Mouse (Mus musculus) kidney, adult 11 months (tissue): ENCODE measurements around the gene Rxrb.
"Not testable (repeated sequence)": the region's sequence is repeated elsewhere in the genome, so short reads cannot be mapped to it uniquely, and the experiment has no call there.

Experiments
- DNase-seq: peaks from one replicate; pipeline ENCODE4 v3.0.0; 2022

Rxrb gene

DNA sequence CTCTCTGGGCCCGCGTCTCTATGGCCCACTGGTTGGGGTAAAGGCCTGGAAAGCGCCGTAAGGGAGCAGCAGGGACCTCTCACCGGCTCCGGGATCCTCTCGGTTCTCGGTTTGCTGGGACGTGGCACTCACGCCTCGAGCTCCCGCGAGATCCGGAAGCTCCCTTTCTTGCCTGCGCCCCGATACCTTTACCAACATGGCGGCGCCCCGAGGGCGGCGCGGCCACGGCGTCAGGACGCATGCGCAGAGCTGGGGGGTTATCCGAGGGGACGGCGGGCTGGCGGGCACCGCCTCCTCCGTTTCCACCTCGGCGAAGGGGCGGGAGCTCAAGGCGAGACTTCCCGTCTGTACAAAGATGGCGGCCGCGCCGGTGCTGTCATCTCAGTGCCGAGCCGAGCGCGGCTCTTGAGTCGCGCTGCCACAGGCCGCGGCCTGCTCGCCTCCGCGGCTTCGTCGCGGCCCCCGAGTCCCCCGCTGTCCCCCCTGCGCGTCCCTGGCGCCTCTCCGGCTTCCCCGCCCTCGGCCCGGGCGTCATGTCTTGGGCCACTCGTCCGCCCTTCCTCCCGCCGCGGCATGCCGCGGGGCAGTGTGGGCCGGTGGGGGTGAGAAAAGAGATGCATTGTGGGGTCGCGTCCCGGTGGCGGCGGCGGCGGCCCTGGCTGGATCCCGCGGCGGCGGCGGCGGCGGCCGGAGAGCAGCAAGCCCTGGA lies at the start of gene Rxrb, which contains the start of gene Slc39a7:
Gene Rxrb, plus strand, starts transcription at position 348 of the 709 bp plus-strand sequence.
Gene Slc39a7, minus strand, starts transcription at position 218 of the 709 bp plus-strand sequence.
- DNase-seq = peak; percentile 98

DNA sequence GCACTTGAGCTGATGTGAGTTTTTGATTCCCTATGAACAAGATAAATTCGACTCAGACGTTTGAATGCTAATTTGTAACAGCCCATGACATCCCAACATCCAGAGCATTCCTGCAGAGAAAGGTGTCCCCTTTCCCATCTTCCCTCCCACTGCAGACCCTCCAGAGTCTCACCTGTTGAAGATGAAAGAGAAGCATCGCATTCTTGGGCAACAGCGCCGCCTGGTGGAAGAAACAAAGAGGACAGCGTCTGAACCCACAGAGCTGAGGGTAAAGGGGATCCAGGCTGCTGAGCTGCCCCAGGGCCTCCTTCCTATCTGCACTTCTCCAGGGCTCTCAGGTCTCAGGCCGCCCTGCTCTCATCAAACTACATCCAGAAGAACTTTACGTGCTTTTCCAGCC lies 49.5 kb upstream of the Rxrb start:
- DNase-seq = not testable (repeated sequence)

DNA sequence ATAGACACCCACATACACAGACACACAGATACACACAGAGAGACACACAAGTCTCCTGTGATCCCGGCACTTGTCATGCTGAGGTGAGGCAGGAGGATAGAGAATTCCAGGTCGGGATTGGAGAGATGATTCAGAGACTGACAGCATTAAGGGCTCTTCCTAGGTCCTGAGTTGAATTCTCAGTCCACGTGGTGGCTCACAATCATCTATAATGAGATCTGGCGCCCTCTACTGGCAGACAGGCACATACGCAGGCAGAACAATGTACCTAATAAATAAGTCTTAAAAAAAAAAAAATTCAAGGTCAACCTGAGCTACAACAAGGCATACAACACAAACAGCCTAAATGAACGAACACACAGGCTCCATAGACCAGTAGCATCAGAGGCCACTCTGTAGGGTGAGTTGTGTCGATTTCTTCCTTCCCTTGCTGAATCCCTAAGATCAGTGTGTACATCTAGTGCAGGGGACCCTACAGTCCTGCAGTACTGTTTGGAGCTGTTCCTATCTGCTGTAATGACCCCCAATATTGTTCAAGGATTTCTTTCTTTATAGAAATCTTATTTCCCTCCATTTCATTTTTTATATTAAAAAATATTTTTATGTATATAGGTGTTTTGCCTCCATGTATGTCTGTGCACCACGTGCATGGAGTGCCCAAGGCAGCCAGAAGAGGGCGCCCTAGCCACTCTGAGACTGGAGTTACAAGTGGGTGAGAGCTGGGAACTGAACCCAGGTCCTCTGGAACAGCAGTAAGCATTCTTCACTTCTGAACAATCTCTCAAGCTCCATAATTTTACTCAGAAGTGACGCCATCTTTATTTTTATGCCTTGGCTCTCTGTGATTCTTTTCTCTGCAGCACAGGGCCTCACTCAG lies 39.6 kb upstream of the Rxrb start:
- no peak for DNase-seq

DNA sequence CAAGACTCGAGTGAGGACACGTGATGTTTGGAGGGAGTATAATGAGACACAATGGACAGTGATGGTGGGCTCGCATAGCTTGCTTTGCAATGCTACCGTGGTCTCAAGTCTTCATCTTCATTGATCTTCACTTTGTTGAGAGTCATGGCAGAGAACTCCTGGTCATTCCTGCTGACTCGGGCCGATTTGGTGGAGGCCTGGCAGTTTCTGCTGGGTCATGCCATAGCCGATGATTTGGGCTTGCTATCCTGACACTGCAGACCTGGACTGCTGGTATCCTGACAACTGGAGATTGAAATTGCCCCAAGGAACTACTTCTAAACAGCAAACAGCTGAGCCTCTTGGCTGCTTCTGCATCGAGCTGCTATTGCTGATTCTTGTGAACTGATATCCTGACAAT lies 36.7 kb upstream of the Rxrb start:
- no peak for DNase-seq

DNA sequence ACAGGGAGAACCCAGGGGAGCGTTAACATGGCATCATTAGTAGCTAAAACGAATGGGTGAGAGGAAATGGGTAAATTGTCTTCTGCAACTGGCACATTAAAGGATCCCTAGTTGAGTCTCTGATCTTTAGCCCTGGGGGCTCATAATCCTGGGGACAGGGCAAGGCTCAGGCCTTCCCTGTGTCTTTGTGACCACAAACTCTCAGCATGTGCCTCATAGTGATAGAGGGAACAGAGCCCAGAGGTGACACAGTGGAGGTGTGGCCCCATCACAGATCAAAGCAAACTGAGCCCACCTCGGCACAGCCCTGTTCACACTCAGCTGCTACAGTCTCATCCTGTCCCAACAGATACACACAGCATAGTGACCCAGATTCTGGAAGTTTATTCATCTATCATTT lies 36.0 kb upstream of the Rxrb start:
- no peak for DNase-seq

DNA sequence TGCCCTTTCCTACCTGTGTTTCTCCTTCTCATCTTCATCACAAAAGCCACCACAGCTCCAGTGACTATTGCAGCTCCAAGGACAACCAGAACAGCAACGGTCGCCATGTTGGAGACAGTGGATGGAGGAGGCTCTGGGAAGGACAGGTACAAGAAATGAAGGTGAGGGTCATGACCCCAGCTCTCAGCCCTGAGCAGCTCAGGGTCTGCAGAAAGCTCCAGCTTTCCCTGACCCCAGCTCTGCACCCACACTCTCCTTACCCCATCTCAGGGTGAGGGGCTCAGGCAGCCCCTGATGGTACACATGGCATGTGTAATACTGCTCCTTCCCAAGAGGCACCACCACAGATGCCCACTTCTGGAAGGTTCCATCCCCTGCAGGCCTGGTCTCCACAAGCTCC lies 34.6 kb upstream of the Rxrb start:
- not testable (repeated sequence) for DNase-seq

DNA sequence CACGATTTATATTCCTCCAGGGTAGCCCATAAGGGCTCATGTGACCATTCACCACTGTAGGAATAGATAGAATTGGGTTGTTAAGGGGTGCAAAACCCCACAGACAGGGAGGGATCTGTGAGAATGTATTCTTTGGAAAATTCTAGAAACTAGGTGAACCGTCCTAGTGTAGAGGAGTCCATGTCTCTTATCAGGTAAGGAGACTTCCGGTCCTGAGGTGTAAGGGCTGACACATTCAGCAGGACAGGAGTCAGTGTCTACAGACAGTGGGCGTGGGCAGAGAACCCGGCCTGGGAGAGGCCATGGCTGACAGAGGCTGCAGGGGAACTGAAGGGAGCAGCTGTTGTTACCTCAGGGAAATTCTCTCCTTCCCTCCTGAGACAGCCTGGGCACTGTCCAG lies 32.9 kb upstream of the Rxrb start:
- DNase-seq = not testable (repeated sequence)

DNA sequence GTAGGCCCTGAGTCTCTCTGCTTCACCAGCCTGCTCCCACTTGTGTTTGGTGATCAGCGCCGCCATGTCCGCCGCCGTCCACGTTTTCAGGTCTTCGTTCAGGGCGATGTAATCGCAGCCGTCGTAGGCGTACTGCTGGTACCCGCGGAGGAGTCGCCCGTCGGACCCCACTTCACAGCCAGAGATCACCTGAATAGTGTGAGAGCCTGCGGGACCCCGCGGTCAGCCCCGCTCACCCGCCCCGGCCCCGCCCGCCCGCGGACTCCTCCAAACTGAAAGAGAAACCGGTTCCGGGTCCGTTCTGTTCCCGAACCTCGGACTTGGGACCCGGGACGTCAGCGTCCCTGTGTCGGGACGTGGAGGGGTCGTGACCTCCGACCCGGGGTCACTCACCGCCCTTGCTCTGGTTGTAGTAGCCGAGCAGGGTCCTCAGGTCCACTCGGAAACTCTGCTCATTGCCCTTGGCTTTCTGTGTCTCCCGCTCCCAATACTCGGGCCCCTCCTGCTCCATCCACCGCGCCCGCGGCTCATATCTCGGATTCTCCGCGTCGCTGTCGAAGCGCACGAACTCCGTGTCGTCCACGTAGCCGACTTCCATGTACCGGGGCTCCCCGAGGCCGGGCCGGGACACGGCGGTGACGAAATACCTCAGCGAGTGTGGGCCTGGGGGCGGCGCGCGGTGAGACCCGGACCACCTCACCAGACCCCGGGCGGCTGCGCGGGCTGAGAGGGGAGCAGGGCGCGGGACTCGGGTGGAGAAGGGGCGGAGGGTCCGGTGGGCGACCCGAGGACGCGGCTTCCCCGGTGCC lies 32.1 kb upstream of the Rxrb start:
- DNase-seq = peak; percentile 29

DNA sequence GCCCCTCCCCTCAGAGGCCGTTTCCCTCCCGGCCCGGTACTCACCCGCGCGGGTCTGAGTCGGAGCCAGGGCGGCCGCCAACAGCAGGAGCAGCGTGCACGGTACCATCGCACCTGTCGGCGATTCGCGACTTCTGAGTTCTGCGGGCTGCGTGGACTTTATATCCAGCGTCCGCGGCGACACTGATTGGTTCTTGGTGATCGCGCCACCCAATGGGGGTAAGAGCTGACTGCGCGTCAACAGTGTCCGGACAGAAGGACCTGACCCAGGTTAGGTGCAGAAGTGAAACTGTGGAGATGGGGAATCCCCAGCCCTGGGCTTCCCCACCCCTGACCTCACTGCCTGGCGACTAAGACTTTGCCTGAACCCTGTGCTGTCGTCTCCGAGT lies 31.5 kb upstream of the Rxrb start, which contains the start of gene H2-K1:
Gene H2-K1, minus strand, starts transcription at position 198 of the 388 bp plus-strand sequence.
- DNase-seq = peak; percentile 95

DNA sequence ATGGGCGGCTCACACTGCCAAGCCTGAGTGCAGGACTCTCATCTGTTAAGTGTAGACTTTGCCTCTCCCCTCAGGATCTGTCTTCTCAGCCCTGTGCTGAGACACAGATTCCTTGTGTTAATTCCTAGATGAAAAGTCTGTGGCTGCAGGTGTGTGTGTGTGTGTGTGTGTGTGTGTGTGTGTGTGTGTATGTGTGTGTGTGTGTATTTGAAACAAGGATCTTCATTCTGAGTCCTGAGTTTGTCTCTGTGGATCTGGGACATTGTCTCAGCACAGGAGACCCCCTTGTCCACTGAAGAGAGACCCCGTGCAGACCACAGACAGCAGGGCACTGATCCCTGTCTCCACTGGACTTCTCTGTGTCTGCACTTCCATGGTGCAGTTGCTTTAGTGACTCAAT lies 30.8 kb upstream of the Rxrb start:
- not testable (repeated sequence) for DNase-seq

DNA sequence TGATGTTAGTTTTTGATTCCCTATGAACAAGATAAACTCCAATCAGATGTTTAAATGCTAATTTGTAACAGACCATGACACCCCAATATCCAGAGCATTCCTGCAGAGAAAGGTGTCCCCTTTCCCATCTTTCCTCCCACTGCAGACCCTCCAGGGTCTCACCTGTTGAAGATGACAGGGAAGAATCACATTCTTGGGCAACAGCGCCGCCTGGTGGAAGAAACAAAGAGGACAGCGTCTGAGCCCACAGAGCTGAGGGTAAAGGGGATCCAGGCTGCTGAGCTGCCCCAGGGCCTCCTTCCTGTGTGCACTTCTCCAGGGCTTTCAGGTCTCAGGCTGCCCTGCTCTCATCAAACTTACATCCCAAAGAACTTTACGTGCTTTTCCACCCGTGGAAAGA lies 28.2 kb upstream of the Rxrb start:
- no peak for DNase-seq

DNA sequence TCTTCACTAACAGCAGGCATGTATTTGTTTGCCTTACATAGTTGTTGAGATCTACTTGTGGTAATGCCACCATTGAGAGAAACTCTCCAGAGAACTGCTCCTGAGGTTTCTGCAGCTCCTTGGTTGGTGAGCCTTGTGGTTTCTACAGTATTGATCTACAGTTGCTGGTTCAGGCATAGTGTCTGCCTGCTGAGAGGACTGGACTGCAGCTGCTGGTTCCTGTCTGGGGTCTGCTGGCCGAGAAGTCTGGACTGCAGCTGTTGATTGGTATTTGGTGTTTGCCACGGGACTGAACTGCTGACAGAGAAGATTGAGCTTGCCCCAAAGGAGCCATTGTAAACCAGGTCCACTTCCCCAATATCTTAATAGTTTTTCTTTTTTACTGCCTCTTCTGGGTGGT lies 25.0 kb upstream of the Rxrb start:
- DNase-seq = no peak

DNA sequence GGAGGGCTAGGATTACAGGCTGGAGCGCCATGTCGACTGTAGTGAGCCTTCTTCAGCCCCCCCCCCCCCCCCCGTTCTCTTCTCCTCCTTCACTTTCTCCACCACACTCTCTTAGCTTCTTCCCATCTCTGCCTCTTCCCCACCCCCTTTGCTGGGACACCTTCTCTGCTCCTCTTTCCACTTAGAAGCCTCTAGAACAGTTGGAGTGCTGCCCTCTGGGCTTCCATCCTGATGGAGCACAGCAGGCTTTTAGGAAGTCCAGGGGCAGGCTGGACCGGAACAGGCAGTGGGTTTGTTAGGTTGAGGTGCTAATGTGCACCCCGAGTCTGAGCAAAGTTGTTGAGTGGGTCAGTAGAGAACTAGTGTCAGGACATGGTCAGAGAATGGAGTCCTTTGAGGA lies 21.5 kb upstream of the Rxrb start:
- no peak for DNase-seq

DNA sequence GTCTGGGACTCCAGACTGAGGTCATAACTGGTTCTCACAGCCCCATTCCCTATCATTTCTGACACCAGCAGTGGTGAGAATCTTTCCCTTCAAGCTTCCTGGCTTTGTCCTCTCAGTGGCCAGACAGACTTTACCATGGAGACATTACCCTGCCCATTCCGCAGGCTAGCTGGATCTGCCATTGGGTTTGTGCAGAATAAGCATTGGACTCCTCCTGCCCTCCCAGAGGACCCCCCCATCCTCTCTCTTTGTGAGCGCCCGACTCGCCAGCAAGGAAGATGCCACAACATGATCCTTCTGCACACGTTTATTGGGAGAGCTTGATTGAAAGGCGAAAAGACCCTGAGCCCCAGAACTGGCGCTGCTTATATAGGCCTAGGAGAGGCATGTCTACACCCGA lies 18.2 kb upstream of the Rxrb start:
- DNase-seq = no peak

DNA sequence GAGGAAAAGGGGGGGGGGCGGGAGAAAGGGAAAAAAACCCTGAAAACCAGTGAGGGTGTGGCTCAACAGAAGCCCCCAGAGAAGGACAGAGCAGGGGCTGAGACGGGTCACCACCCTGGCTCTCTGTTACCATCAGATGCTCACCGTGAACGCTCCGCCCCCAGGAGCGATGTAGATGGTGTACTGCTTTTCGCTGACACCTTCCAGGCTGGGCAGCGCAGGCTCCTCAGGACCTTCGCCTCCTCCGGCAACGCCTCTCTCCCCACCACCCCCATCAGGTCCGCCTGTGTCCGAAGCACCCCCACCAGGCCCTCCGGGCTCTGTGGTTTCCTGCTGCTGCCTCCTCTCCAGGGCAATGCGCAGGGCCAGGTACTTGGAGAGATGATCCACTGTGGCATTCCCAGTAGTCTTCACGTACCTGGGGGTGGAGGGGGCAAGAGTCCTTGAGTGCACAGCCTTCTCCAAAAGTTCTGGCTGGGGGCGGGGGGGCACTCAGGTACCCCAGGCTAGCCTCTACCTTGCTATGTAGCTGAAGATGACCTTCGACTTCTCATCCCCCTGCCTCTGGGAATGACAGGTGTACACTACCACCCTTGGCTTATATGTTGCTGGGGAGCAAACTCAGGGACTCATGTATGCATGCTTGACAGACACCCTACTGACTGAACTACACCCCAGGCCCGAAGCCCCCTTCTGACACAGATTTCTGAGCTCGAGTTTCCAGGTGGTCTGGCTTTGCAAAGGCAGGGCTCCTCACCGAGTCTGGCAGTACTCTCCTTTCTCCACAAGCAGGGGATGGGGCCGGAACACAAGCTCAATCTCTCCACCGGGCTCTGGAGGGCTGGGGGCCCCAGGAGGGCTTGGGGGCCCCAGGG lies 9.8 kb upstream of the Rxrb start:
- DNase-seq = peak; percentile 8

DNA sequence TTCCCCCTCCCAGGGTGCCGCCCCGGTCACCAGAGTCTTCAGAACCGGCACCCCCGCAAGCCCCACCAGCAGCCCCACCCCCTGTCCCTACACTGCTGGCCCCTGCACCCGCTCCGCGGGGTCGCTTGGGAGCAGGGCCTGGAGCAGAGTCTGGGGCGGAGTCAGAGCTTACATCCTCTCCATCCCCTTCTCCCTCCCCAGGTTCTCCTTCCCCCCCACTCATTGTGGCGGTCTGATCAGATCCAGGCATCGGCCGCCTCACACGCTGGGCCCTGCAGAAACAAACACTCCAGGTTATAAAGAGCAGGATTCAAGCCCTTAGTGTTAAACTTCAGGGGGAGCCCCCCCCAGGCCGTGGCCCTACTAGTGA lies 9.2 kb upstream of the Rxrb start:
- DNase-seq = no peak

DNA sequence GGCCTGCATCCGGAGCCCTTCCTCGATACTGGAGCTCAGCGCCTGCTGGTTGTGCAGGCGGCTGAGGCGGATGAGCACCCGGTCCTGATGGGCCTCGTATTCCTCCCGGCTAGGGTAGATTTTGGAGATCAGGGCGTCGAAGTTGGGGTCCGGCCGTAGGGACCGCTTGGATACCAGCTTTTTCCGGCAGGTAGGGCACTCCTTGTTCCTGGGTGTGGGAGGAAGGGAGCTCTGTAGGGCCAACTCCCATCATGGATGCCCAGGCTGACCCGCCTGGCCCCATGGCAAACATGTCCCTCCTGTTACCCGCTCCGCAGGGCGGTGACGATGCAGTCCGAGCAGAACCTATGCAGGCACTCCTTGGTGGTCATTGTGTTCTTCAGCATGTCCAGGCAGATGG lies 8.6 kb upstream of the Rxrb start:
- DNase-seq = peak; percentile 15

DNA sequence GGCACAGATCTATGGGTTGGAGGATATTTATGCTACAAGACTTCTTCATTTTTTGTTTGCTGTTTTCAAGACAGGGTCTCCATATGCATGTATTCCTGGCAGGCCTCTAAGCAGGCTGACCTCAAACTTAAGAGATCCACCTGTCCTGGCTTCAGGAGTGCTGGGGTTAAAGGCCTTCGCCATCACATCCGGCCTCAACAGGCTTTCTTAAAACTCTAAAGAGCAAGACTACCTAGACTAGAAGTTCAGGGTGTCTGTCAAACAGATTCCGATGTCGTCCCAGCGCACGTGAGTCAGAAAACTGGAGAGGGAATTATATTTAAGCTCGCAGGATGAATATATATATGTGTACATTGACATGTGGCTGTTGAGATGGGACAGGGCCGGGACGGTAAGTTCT lies 7.9 kb upstream of the Rxrb start:
- DNase-seq = peak; percentile 11

DNA sequence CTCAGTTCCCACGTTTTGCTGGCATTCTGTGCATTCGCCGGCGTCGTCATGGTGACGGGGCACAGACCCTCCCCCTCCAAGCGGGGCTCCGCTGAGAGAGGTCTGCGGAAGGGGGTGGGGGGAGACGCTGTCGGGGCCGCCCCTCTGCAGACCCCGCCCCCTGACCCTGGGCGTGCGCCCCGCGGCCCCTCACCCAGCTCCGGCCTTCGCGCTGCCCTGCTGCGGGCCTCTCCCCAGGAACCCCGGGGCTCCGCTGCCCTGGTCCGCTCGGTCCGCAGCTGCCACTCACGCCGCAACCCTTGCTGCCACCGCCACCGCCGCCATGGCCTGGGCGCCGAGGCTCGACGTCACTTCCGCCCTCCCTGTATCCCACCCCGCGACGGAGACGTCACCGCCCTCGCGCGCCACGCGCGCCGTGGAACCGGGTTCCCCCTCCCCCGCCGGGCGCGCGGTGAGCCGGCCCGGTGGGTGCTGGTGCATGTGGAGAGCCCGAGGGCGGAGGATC lies 7.2 kb upstream of the Rxrb start, which contains the start of gene Ring1:
Gene Ring1, minus strand, starts transcription at position 364 of the 505 bp plus-strand sequence.
- DNase-seq = peak; percentile 77

DNA sequence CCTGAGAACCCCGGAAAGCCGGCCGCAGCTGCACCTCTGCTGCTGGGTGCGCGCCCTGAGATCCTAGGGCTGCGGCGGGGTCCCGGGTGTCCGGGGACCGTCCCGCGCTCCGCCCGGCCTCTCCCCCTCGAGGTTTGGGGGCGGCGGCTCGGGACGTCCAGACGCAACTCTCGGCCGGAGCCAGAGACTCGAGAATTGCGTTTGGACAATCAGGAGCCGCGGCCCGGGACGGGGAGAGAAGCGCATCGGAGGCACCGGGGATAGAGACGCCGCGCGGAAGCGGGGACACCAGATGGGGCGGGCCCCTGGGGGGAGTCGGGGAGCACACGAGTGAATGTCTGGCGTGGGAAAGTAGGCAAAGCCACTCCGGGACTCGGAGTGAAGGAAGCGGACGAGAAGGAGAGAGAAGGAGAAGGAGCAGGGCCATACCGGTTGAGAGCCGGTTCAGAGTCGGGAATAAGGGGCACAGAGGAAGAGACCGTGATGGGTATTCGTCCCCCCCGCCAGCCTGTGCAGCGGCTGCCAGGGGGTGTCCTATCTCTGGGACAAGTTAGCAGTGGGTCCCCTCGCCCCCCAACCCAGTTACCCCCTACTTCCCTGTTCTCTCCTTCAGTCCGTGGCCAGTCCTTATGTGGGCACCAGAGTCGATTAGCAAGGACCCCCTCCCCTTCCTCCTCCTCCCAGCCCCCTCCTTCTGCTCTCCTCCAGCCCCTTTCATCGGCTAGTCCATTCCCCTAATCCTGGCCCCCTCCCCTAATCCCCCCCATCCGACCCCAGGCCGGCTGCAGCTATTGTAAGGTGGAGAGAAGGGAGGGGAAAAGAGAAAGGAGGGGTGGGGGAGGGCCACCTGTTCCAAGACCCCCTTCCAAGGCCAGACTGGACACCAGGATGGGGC lies 6.5 kb upstream of the Rxrb start:
- no peak for DNase-seq

DNA sequence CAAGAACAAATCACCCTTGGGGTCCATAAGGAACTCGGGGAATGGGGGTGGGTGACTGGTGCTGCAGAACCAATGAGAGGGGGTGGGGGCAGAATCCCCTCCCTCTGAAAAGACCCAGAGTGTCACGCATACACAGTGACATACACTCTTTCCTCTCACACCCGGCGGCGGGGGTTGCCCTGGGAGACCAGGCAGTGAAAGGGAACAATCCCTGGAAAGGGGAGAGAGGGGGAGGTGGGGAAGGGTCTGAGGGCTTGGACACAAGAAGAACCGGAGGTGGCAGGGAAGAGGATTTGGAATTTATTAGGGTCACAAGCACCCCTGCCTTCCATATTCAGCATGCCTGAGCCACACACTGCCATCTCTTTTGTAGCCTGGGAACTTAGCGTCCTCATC lies 5.9 kb upstream of the Rxrb start:
- peak; percentile 15 for DNase-seq
